In the genomic region with DNA sequence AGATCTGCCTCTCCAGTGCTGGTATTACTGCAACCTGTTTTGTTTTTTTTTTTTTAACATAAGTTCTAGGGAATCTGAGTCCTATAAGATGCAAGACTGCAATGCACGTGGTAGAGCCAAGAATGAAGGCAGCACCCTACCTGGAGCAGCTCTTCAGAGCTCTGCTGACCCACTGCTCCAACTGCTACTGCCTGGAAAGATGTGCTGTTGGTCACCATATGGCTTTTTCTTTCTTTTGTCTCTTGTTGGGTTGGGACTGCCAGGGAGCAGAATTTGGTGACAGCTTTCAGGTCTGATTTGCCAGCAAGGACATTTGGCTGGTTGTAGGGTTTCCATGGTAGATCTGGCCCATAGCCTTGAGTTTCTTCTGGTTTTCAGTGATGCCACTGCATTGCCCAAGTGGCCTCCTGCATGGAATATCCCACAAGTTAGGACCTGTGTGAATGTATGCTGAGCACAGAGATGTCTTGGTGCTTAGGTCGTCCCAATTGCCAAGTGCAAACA, we compare ENCODE assay signal across 24 mouse cellular contexts.
DNase-seq lines count a peak whose midpoint lies in the region; ATAC-seq and TF ChIP-seq lines count a peak whose summit lies in the region.
"Had no signal": no experiment of that assay in that cellular context is flagged by ENCODE, and none has a peak within 500 bp of the region (broad histone marks: within the 10 kb centered on the region; RNA-seq: fewer than 3 reads in every experiment).

No protein-coding gene starts in this region.

- peak; percentile 50 for DNase-seq in hindbrain, postnatal 0 days (ENCODE audit: low spot score)
- DNase-seq in cerebellum, adult 9-10 months, result peak; percentile 95
- peak; percentile 17 to 49 for DNase-seq in layer of hippocampus, adult 8-10 months (ENCODE audit: low spot score in 2 of 2)
- no peak for DNase-seq in spleen, postnatal 14 days (ENCODE audit: low spot score in 2 of 2)
- DNase-seq in lung, adult 2 months, result no peak
- DNase-seq in spleen, adult 18-20 months, result no peak
- DNase-seq: adrenal gland, postnatal 25 days; gastrocnemius, postnatal 25 days; kidney, adult 18-20 months; liver, embryonic 13.5 days; thymus, adult 2 months had no signal

- H3K36me3 ChIP-seq in hindbrain, postnatal 0 days (ENCODE audit: insufficient read depth, low read length), result no peaks in the 10 kb centered on the region
- H3K36me3 ChIP-seq in hindbrain, embryonic 12.5 days, result no peaks in the 10 kb centered on the region
- H3K36me3 ChIP-seq: embryonic facial prominence, embryonic 13.5 days; forebrain, embryonic 15.5 days; heart, embryonic 15.5 days; hindbrain, embryonic 10.5 days; limb, embryonic 13.5 days; liver, embryonic 13.5 days; midbrain, embryonic 13.5 days; neural tube, embryonic 15.5 days; stomach, embryonic 15.5 days had no signal

- no peak for TF ChIP-seq CTCF in hindbrain, postnatal 0 days (IDR thresholded peaks at IDR 0.05; ENCODE audit: low read depth)
- no peak for TF ChIP-seq CTCF in lung, adult 2 months (IDR thresholded peaks at IDR 0.05; ENCODE audit: insufficient read depth, low read length)

- H3K27me3 ChIP-seq in hindbrain, postnatal 0 days (ENCODE audit: insufficient read depth, low read length), result no peaks in the 10 kb centered on the region
- H3K27me3 ChIP-seq in hindbrain, embryonic 12.5 days, result no peaks in the 10 kb centered on the region
- H3K27me3 ChIP-seq: CH12.LX; embryonic facial prominence, embryonic 13.5 days; forebrain, embryonic 15.5 days; heart, embryonic 15.5 days; limb, embryonic 13.5 days; liver, embryonic 13.5 days; midbrain, embryonic 13.5 days; neural tube, embryonic 15.5 days; stomach, embryonic 15.5 days had no signal

- peaks cover 9% of the 10 kb centered on the region; the same call in 1 of the 2 replicates for H3K4me1 ChIP-seq in hindbrain, postnatal 0 days (ENCODE audit: insufficient read depth, low read length)
- peaks cover 10% of the 10 kb centered on the region for H3K4me1 ChIP-seq in hindbrain, embryonic 12.5 days
- peaks cover 5% of the 10 kb centered on the region for H3K4me1 ChIP-seq in lung, adult 2 months (ENCODE audit: control insufficient read depth, insufficient read depth, low read length)

- no peak overlapping the region for H3K9ac ChIP-seq in hindbrain, postnatal 0 days (replicated peaks; ENCODE audit: low read length)
- no peak overlapping the region for H3K9ac ChIP-seq in hindbrain, embryonic 12.5 days
- H3K9ac ChIP-seq: embryonic facial prominence, embryonic 13.5 days; forebrain, embryonic 15.5 days; heart, embryonic 15.5 days; limb, embryonic 13.5 days; liver, embryonic 13.5 days; midbrain, embryonic 13.5 days; neural tube, embryonic 15.5 days; stomach, embryonic 15.5 days had no signal

- H3K9me3 ChIP-seq in hindbrain, postnatal 0 days (ENCODE audit: low read length), result no peaks in the 10 kb centered on the region
- H3K9me3 ChIP-seq in hindbrain, embryonic 12.5 days (replicated peaks), result no peaks in the 10 kb centered on the region
- H3K9me3 ChIP-seq: embryonic facial prominence, embryonic 13.5 days; forebrain, embryonic 15.5 days; heart, embryonic 15.5 days; hindbrain, embryonic 10.5 days; limb, embryonic 13.5 days; liver, embryonic 13.5 days; midbrain, embryonic 13.5 days; neural tube, embryonic 15.5 days; stomach, embryonic 15.5 days had no signal

- ATAC-seq in hindbrain, postnatal 0 days, result no peak
- ATAC-seq in hindbrain, embryonic 12.5 days (ENCODE audit: low FRiP score), result no peak
- ATAC-seq in cerebellum, adult (ENCODE audit: insufficient number of reproducible peaks, low FRiP score, low TSS enrichment), result peak; percentile 93
- ATAC-seq: forebrain, embryonic 15.5 days; midbrain, embryonic 13.5 days had no signal

- no peak overlapping the region for H3K27ac ChIP-seq in hindbrain, postnatal 0 days
- no peak overlapping the region for H3K27ac ChIP-seq in hindbrain, embryonic 12.5 days
- H3K27ac ChIP-seq: embryonic facial prominence, embryonic 13.5 days; forebrain, embryonic 15.5 days; heart, embryonic 15.5 days; hindbrain, embryonic 10.5 days; kidney, postnatal 0 days; left cerebral cortex, adult 2 months; limb, embryonic 13.5 days; liver, embryonic 13.5 days; midbrain, embryonic 13.5 days; neural tube, embryonic 15.5 days; stomach, embryonic 15.5 days had no signal

- no peak overlapping the region for H3K4me3 ChIP-seq in hindbrain, postnatal 0 days (ENCODE audit: low read length)
- H3K4me3 ChIP-seq in hindbrain, embryonic 12.5 days, result no peak overlapping the region
- no peak overlapping the region for H3K4me3 ChIP-seq in lung, adult 2 months (replicated peaks; ENCODE audit: extremely low read depth, low read depth, low read length)
- H3K4me3 ChIP-seq: embryonic facial prominence, embryonic 13.5 days; forebrain, embryonic 15.5 days; heart, embryonic 15.5 days; hindbrain, embryonic 10.5 days; left cerebral cortex, adult 2 months; limb, embryonic 13.5 days; liver, embryonic 13.5 days; midbrain, embryonic 13.5 days; neural tube, embryonic 15.5 days; stomach, embryonic 15.5 days had no signal

- no peak overlapping the region for H3K4me2 ChIP-seq in hindbrain, postnatal 0 days (ENCODE audit: low read depth, low read length)
- H3K4me2 ChIP-seq in hindbrain, embryonic 12.5 days (replicated peaks), result no peak overlapping the region
- H3K4me2 ChIP-seq: embryonic facial prominence, embryonic 13.5 days; forebrain, embryonic 15.5 days; heart, embryonic 15.5 days; limb, embryonic 13.5 days; liver, embryonic 13.5 days; midbrain, embryonic 13.5 days; neural tube, embryonic 15.5 days; stomach, embryonic 15.5 days had no signal

- 59% methylated on average over 2 of the region's 2 CpGs for WGBS in hindbrain, postnatal 0 days
- 82% methylated on average over 2 of the region's 2 CpGs for WGBS in hindbrain, embryonic 12.5 days
- WGBS in lung, adult 2 months, result 77% methylated on average over 2 of the region's 2 CpGs

- no peak for TF ChIP-seq POLR2A in lung, adult 2 months (IDR thresholded peaks at IDR 0.05; ENCODE audit: borderline replicate concordance, extremely low read depth, low read depth, low read length)

Comparison
In these comparisons a context has a peak if more than half of its experiments do, and no peak if none do; other contexts are left out.
1. DNase-seq: peak in hindbrain, postnatal 0 days (single experiment), cerebellum, adult 9-10 months (single experiment) and layer of hippocampus, adult 8-10 months (2 of 2); none in spleen, postnatal 14 days (0 of 2), lung, adult 2 months (single experiment) and spleen, adult 18-20 months (0 of 2).